7 mouse cellular contexts compared by ENCODE assay signal in genomic region chr2:30413038-30413973, GRCm38 (mm10). TPM values are rescaled to one million over a fixed set of nuclear protein-coding genes. Genes with fewer than 3 reads are reported as not detected.
A peak's percentile ranks its signal among the peaks of the same experiment; 100 is the strongest.
DNase-seq lines count a peak whose midpoint lies in the region; ATAC-seq and TF ChIP-seq lines count a peak whose summit lies in the region.

No protein-coding gene starts in this region.

- WGBS in hindbrain, embryonic 15.5 days, result 81% methylated on average over 15 of the region's 16 CpGs
- 80% methylated on average over 16 of the region's 16 CpGs for WGBS in hindbrain, embryonic 12.5 days
- 66% methylated on average over 16 of the region's 16 CpGs for WGBS in forebrain, postnatal 0 days
- 83% methylated on average over 16 of the region's 16 CpGs for WGBS in midbrain, embryonic 13.5 days

- ATAC-seq in hindbrain, embryonic 15.5 days (ENCODE audit: low FRiP score, low read depth), result no peak
- ATAC-seq in hindbrain, embryonic 12.5 days (ENCODE audit: low FRiP score), result no peak
- ATAC-seq in forebrain, postnatal 0 days, result no peak
- ATAC-seq in midbrain, embryonic 13.5 days, result no peak
- ATAC-seq in activated CD4-positive, CD25-positive, alpha-beta regulatory T cell, adult 4 months, result no peak

- H3K4me2 ChIP-seq in hindbrain, embryonic 15.5 days, result peak overlapping the region; percentile 60
- no peak overlapping the region for H3K4me2 ChIP-seq in hindbrain, embryonic 12.5 days (replicated peaks)
- peak overlapping the region; percentile 85; the same call in 1 of the 2 replicates for H3K4me2 ChIP-seq in forebrain, postnatal 0 days (ENCODE audit: low read depth)
- peak overlapping the region; percentile 76 for H3K4me2 ChIP-seq in midbrain, embryonic 13.5 days (replicated peaks)

- peaks cover 48% of the 10 kb centered on the region for H3K4me1 ChIP-seq in hindbrain, embryonic 15.5 days (replicated peaks)
- H3K4me1 ChIP-seq in hindbrain, embryonic 12.5 days, result peaks cover 31% of the 10 kb centered on the region
- H3K4me1 ChIP-seq in forebrain, postnatal 0 days (ENCODE audit: insufficient read depth), result peaks cover 11% of the 10 kb centered on the region
- H3K4me1 ChIP-seq in midbrain, embryonic 13.5 days (replicated peaks), result peaks cover 43% of the 10 kb centered on the region

- 0 out of 2 replicates have a peak, but pooled peaks have one; percentile 3 for TF ChIP-seq CTCF in forebrain, postnatal 0 days (IDR thresholded peaks at IDR 0.05; ENCODE audit: low read depth)

- H3K9ac ChIP-seq in hindbrain, embryonic 15.5 days, result no peak overlapping the region; the same call in 1 of the 2 replicates
- H3K9ac ChIP-seq in hindbrain, embryonic 12.5 days, result no peak overlapping the region
- peak overlapping the region; percentile 18; the same call in 1 of the 2 replicates for H3K9ac ChIP-seq in forebrain, postnatal 0 days
- H3K9ac ChIP-seq in midbrain, embryonic 13.5 days (replicated peaks), result peak overlapping the region; percentile 52; the same call in 1 of the 2 replicates

- peak; percentile 73 for DNase-seq in cerebellum, adult 9-11 months
- no peak for DNase-seq in forebrain, postnatal 0 days
- DNase-seq in adrenal gland, postnatal 14 days, result no peak

- peak overlapping the region; percentile 81; the same call in 1 of the 2 replicates for H3K4me3 ChIP-seq in hindbrain, embryonic 15.5 days
- H3K4me3 ChIP-seq in hindbrain, embryonic 12.5 days, result no peak overlapping the region
- H3K4me3 ChIP-seq in forebrain, postnatal 0 days (ENCODE audit: low read depth, low read length), result no peak overlapping the region
- H3K4me3 ChIP-seq in midbrain, embryonic 13.5 days (replicated peaks), result 0 out of 2 replicates have a peak overlapping the region, but pooled peaks have one; percentile 0

- no peaks in the 10 kb centered on the region for H3K27me3 ChIP-seq in hindbrain, embryonic 15.5 days
- H3K27me3 ChIP-seq in hindbrain, embryonic 12.5 days, result peaks cover 3% of the 10 kb centered on the region; the same call in 1 of the 2 replicates
- H3K27me3 ChIP-seq in forebrain, postnatal 0 days (ENCODE audit: insufficient read depth, low read length), result no peaks in the 10 kb centered on the region
- H3K27me3 ChIP-seq in midbrain, embryonic 13.5 days, result no peaks in the 10 kb centered on the region

- no peaks in the 10 kb centered on the region for H3K9me3 ChIP-seq in hindbrain, embryonic 15.5 days
- H3K9me3 ChIP-seq in hindbrain, embryonic 12.5 days (replicated peaks), result no peaks in the 10 kb centered on the region
- no peaks in the 10 kb centered on the region for H3K9me3 ChIP-seq in forebrain, postnatal 0 days (ENCODE audit: low read length)
- H3K9me3 ChIP-seq in midbrain, embryonic 13.5 days, result no peaks in the 10 kb centered on the region

- H3K27ac ChIP-seq in hindbrain, embryonic 15.5 days (replicated peaks), result no peak overlapping the region
- H3K27ac ChIP-seq in hindbrain, embryonic 12.5 days, result no peak overlapping the region
- no peak overlapping the region for H3K27ac ChIP-seq in forebrain, postnatal 0 days (ENCODE audit: low read depth, low read length)
- no peak overlapping the region for H3K27ac ChIP-seq in midbrain, embryonic 13.5 days

- H3K36me3 ChIP-seq in hindbrain, embryonic 15.5 days, result peaks cover 27% of the 10 kb centered on the region
- peaks cover 32% of the 10 kb centered on the region for H3K36me3 ChIP-seq in hindbrain, embryonic 12.5 days
- H3K36me3 ChIP-seq in forebrain, postnatal 0 days (ENCODE audit: insufficient read depth), result peaks cover 36% of the 10 kb centered on the region
- peaks cover 40% of the 10 kb centered on the region for H3K36me3 ChIP-seq in midbrain, embryonic 13.5 days

RNA-seq across cellular contexts. Expression of gene Crat, which starts 2.3 kb away (rescaled TPM):
- 25.7 and 29.5 TPM in 2 replicates for polyA plus RNA-seq in hindbrain, embryonic 15.5 days (2015; fragmentation: Nextera tagmentation; extraction: Ambion mirVana)
- polyA plus RNA-seq in hindbrain, embryonic 12.5 days (2016; fragmentation: Nextera tagmentation; extraction: Ambion mirVana), result 23.9 and 26.8 TPM in 2 replicates
- 28.0 and 33.6 TPM in 2 replicates for total RNA-seq in forebrain, postnatal 0 days (2014; rRNA removed)
- 20.7 and 24.0 TPM in 2 replicates for polyA plus RNA-seq in forebrain, postnatal 0 days (2015; fragmentation: Nextera tagmentation; extraction: Ambion mirVana)
- 18.5 and 21.9 TPM in 2 replicates for polyA plus RNA-seq in midbrain, embryonic 13.5 days (2015; fragmentation: Nextera tagmentation; extraction: Ambion mirVana)
- 291 and 301 TPM in 2 replicates for total RNA-seq in adrenal gland, postnatal 14 days (2021)
- polyA plus RNA-seq in activated CD4-positive, CD25-positive, alpha-beta regulatory T cell, adult 4 months (2017; shearing (Covaris generic)), result 1 to 10 TPM; 2.9 to 3.5 TPM

RNA-seq across cellular contexts. Expression of gene Ptpa, which starts 2.5 kb away (rescaled TPM):
- 138 and 150 TPM in 2 replicates for polyA plus RNA-seq in hindbrain, embryonic 15.5 days (2015; fragmentation: Nextera tagmentation; extraction: Ambion mirVana)
- 133 and 134 TPM in 2 replicates for polyA plus RNA-seq in hindbrain, embryonic 12.5 days (2016; fragmentation: Nextera tagmentation; extraction: Ambion mirVana)
- 129 and 132 TPM in 2 replicates for total RNA-seq in forebrain, postnatal 0 days (2014; rRNA removed)
- polyA plus RNA-seq in forebrain, postnatal 0 days (2015; fragmentation: Nextera tagmentation; extraction: Ambion mirVana), result 143 and 148 TPM in 2 replicates
- 128 and 134 TPM in 2 replicates for polyA plus RNA-seq in midbrain, embryonic 13.5 days (2015; fragmentation: Nextera tagmentation; extraction: Ambion mirVana)
- total RNA-seq in adrenal gland, postnatal 14 days (2021), result 145 and 155 TPM in 2 replicates
- 10 to 100 TPM; 46.4 to 73.2 TPM for polyA plus RNA-seq in activated CD4-positive, CD25-positive, alpha-beta regulatory T cell, adult 4 months (2017; shearing (Covaris generic))

RNA-seq across cellular contexts. Expression of gene Dolpp1, which starts 21.3 kb away (rescaled TPM):
- polyA plus RNA-seq in hindbrain, embryonic 15.5 days (2015; fragmentation: Nextera tagmentation; extraction: Ambion mirVana), result 59.0 and 60.4 TPM in 2 replicates
- 46.9 and 50.2 TPM in 2 replicates for polyA plus RNA-seq in hindbrain, embryonic 12.5 days (2016; fragmentation: Nextera tagmentation; extraction: Ambion mirVana)
- 52.2 and 92.4 TPM in 2 replicates for total RNA-seq in forebrain, postnatal 0 days (2014; rRNA removed)
- polyA plus RNA-seq in forebrain, postnatal 0 days (2015; fragmentation: Nextera tagmentation; extraction: Ambion mirVana), result 40.1 and 44.7 TPM in 2 replicates
- 54.7 and 56.6 TPM in 2 replicates for polyA plus RNA-seq in midbrain, embryonic 13.5 days (2015; fragmentation: Nextera tagmentation; extraction: Ambion mirVana)
- total RNA-seq in adrenal gland, postnatal 14 days (2021), result 18.7 and 19.5 TPM in 2 replicates
- 10 to 100 TPM; 15.3 to 18.3 TPM for polyA plus RNA-seq in activated CD4-positive, CD25-positive, alpha-beta regulatory T cell, adult 4 months (2017; shearing (Covaris generic))

RNA-seq across cellular contexts. Expression of gene Miga2, which starts 49.3 kb away (rescaled TPM):
- polyA plus RNA-seq in hindbrain, embryonic 15.5 days (2015; fragmentation: Nextera tagmentation; extraction: Ambion mirVana), result 35.0 and 36.0 TPM in 2 replicates
- 29.3 and 30.7 TPM in 2 replicates for polyA plus RNA-seq in hindbrain, embryonic 12.5 days (2016; fragmentation: Nextera tagmentation; extraction: Ambion mirVana)
- 57.4 and 70.8 TPM in 2 replicates for total RNA-seq in forebrain, postnatal 0 days (2014; rRNA removed)
- polyA plus RNA-seq in forebrain, postnatal 0 days (2015; fragmentation: Nextera tagmentation; extraction: Ambion mirVana), result 24.4 and 28.6 TPM in 2 replicates
- polyA plus RNA-seq in midbrain, embryonic 13.5 days (2015; fragmentation: Nextera tagmentation; extraction: Ambion mirVana), result 29.4 and 30.2 TPM in 2 replicates
- 87.9 and 89.3 TPM in 2 replicates for total RNA-seq in adrenal gland, postnatal 14 days (2021)
- 1 to 10 TPM; 1.3 to 7.4 TPM for polyA plus RNA-seq in activated CD4-positive, CD25-positive, alpha-beta regulatory T cell, adult 4 months (2017; shearing (Covaris generic))

RNA-seq across cellular contexts. Expression of gene Sh3glb2, which starts 54.2 kb away (rescaled TPM):
- polyA plus RNA-seq in hindbrain, embryonic 15.5 days (2015; fragmentation: Nextera tagmentation; extraction: Ambion mirVana), result 189 and 205 TPM in 2 replicates
- polyA plus RNA-seq in hindbrain, embryonic 12.5 days (2016; fragmentation: Nextera tagmentation; extraction: Ambion mirVana), result 113 and 116 TPM in 2 replicates
- total RNA-seq in forebrain, postnatal 0 days (2014; rRNA removed), result 291 and 292 TPM in 2 replicates
- 147 and 156 TPM in 2 replicates for polyA plus RNA-seq in forebrain, postnatal 0 days (2015; fragmentation: Nextera tagmentation; extraction: Ambion mirVana)
- 147 and 158 TPM in 2 replicates for polyA plus RNA-seq in midbrain, embryonic 13.5 days (2015; fragmentation: Nextera tagmentation; extraction: Ambion mirVana)
- 73.2 and 80.6 TPM in 2 replicates for total RNA-seq in adrenal gland, postnatal 14 days (2021)
- 100 to 1,000 TPM in 1 of 2 experiments, 10 to 100 TPM in 1; 80.5 to 105 TPM for polyA plus RNA-seq in activated CD4-positive, CD25-positive, alpha-beta regulatory T cell, adult 4 months (2017; shearing (Covaris generic))

Comparison
In these comparisons a context has a peak if more than half of its experiments do, and no peak if none do; other contexts are left out.
1. H3K4me3 ChIP-seq: peak in hindbrain, embryonic 15.5 days (single experiment) and midbrain, embryonic 13.5 days (single experiment); none in hindbrain, embryonic 12.5 days (single experiment) and forebrain, postnatal 0 days (single experiment).
2. H3K9ac ChIP-seq: peak in forebrain, postnatal 0 days (single experiment) and midbrain, embryonic 13.5 days (single experiment); none in hindbrain, embryonic 15.5 days (single experiment) and hindbrain, embryonic 12.5 days (single experiment).